Mouse (Mus musculus) MEL (cell line): Measurements from ENCODE around the gene Dnaaf5. TPM values are rescaled to one million over a fixed set of nuclear protein-coding genes. Genes with fewer than 3 reads are reported as not detected.

Experiments used
- DNase-seq: peaks from one replicate; pipeline ENCODE4 v3.0.0; 2011; ENCODE audit warnings: low read depth, low spot score
- H3K27ac ChIP-seq: 2 replicates; pipeline ENCODE4 v1.5.1; 2012; ENCODE audit warnings: low read depth, mild to moderate bottlenecking, control low read depth, low read length, moderate library complexity; ENCODE audit not compliant: control insufficient read depth
- H3K27me3 ChIP-seq, 2 experiments: fragments of 150-350 bp in 1 of 2; sonication (generic) in 1 of 2; 2 replicates each; pipeline ENCODE4 v1.6.1; 2012; ENCODE audit warnings: low read length in 2 of 2, mild to moderate bottlenecking in 2 of 2, improper control_type of control experiment in 1 of 2, moderate library complexity in 1 of 2; ENCODE audit not compliant: insufficient read depth in 2 of 2, control insufficient read depth in 1 of 2
- H3K36me3 ChIP-seq, 2 experiments: 2 replicates each; pipeline ENCODE4 v1.6.1; 2012 to 2014; ENCODE audit warnings: low read length in 2 of 2, improper control_type of control experiment in 1 of 2, inconsistent platforms in 1 of 2, mild to moderate bottlenecking in 1 of 2; ENCODE audit not compliant: insufficient read depth in 2 of 2, control insufficient read depth in 1 of 2
- H3K4me1 ChIP-seq, 2 experiments: fragments of 150-350 bp in 1 of 2; sonication (generic) in 1 of 2; 2 replicates each; pipeline ENCODE4 v1.6.1; 2012; ENCODE audit warnings: low read length in 2 of 2, improper control_type of control experiment in 1 of 2, mild to moderate bottlenecking in 1 of 2; ENCODE audit not compliant: insufficient read depth in 2 of 2, control insufficient read depth in 1 of 2
- H3K4me3 ChIP-seq, 2 experiments: fragments of 150-350 bp in 1 of 2; sonication (generic) in 1 of 2; 2 replicates each; pipeline ENCODE4 v1.5.1; 2012; ENCODE audit warnings: low read depth in 2 of 2, low read length in 2 of 2, mild to moderate bottlenecking in 2 of 2, moderate library complexity in 2 of 2, control low read depth in 1 of 2, improper control_type of control experiment in 1 of 2; ENCODE audit not compliant: control insufficient read depth in 1 of 2, insufficient read depth in 1 of 2
- H3K79me2 ChIP-seq: 2 replicates; pipeline ENCODE4 v1.6.1; 2012; ENCODE audit warnings: mild to moderate bottlenecking, low read length, moderate library complexity; ENCODE audit not compliant: control insufficient read depth, poor library complexity, insufficient read depth
- H3K9ac ChIP-seq: 2 replicates; pipeline ENCODE4 v1.6.1; 2012; ENCODE audit warnings: low read depth, mild to moderate bottlenecking, control low read depth, low read length, moderate library complexity; ENCODE audit not compliant: control insufficient read depth, poor library complexity, severe bottlenecking
- H3K9me3 ChIP-seq: fragments of 150-350 bp; sonication (generic); replicated peaks from 2 replicates; pipeline ENCODE4 v1.6.1; 2012; ENCODE audit warnings: mild to moderate bottlenecking, low read length, improper control_type of control experiment, moderate library complexity; ENCODE audit not compliant: insufficient read depth
- BHLHE40 ChIP-seq: IDR thresholded peaks from 2 replicates; pipeline ENCODE4 v1.6.1; 2012; ENCODE audit warnings: low read depth, mild to moderate bottlenecking, inconsistent platforms, low read length, improper control_type of control experiment, borderline replicate concordance
- CHD1 ChIP-seq: IDR thresholded peaks from 2 replicates; pipeline ENCODE4 v1.6.1; 2012; ENCODE audit warnings: low read depth, mild to moderate bottlenecking, inconsistent platforms, low read length, improper control_type of control experiment
- CHD2 ChIP-seq: IDR thresholded peaks from 2 replicates; pipeline ENCODE4 v1.6.1; 2011; ENCODE audit warnings: low read length, improper control_type of control experiment
- E2F4 ChIP-seq: IDR thresholded peaks from 2 replicates; pipeline ENCODE4 v1.6.1; 2011; ENCODE audit warnings: low read depth, low read length, improper control_type of control experiment, borderline replicate concordance
- EP300 ChIP-seq, 2 experiments: IDR thresholded peaks; 2 replicates each; pipeline ENCODE4 v1.6.1; 2011; ENCODE audit warnings: improper control_type of control experiment in 2 of 2, low read length in 2 of 2, low read depth in 1 of 2, mild to moderate bottlenecking in 1 of 2
- GABPA ChIP-seq: IDR thresholded peaks from 2 replicates; pipeline ENCODE4 v1.6.1; 2012; ENCODE audit warnings: low read depth, mild to moderate bottlenecking, inconsistent platforms, low read length, improper control_type of control experiment, moderate library complexity
- MAX ChIP-seq: IDR thresholded peaks from 2 replicates; pipeline ENCODE4 v1.6.1; 2011; ENCODE audit warnings: low read length, improper control_type of control experiment
- MEF2A ChIP-seq: IDR thresholded peaks from 2 replicates; pipeline ENCODE4 v1.6.1; 2014; ENCODE audit warnings: low read depth, mild to moderate bottlenecking, inconsistent platforms, low read length, improper control_type of control experiment; ENCODE audit not compliant: poor library complexity, insufficient replicate concordance, severe bottlenecking; ENCODE audit errors: extremely low read depth
- MXI1 ChIP-seq: IDR thresholded peaks from 2 replicates; pipeline ENCODE4 v1.6.1; 2011; ENCODE audit warnings: mild to moderate bottlenecking, low read depth, low read length, improper control_type of control experiment
- MYC ChIP-seq: IDR thresholded peaks from 2 replicates; pipeline ENCODE4 v1.6.1; 2011; ENCODE audit warnings: low read depth, mild to moderate bottlenecking, low read length, improper control_type of control experiment, moderate library complexity
- SIN3A ChIP-seq: IDR thresholded peaks from 2 replicates; pipeline ENCODE4 v1.6.1; 2012; ENCODE audit warnings: low read length, improper control_type of control experiment, inconsistent platforms
- TAL1 ChIP-seq: IDR thresholded peaks from 2 replicates; pipeline ENCODE4 v1.6.1; 2012; ENCODE audit warnings: mild to moderate bottlenecking, inconsistent platforms, low read length, moderate library complexity, mixed read lengths
- TBP ChIP-seq: IDR thresholded peaks from 2 replicates; pipeline ENCODE4 v1.8.0; 2011; ENCODE audit warnings: low read depth, low read length, improper control_type of control experiment
- USF1 ChIP-seq: IDR thresholded peaks from 2 replicates; pipeline ENCODE4 v1.6.1; 2014; ENCODE audit warnings: low read depth, mild to moderate bottlenecking, inconsistent platforms, low read length, improper control_type of control experiment, moderate library complexity
- USF2 ChIP-seq, 2 experiments: IDR thresholded peaks; 2 replicates each; pipeline ENCODE4 v1.6.1; 2011 to 2012; ENCODE audit warnings: improper control_type of control experiment in 2 of 2, low read length in 2 of 2, borderline replicate concordance in 1 of 2, inconsistent platforms in 1 of 2, low read depth in 1 of 2, mild to moderate bottlenecking in 1 of 2; ENCODE audit not compliant: insufficient read depth in 1 of 2
- ZC3H11A ChIP-seq: IDR thresholded peaks from 2 replicates; pipeline ENCODE4 v1.6.1; 2012; ENCODE audit warnings: low read depth, mild to moderate bottlenecking, inconsistent platforms, low read length, improper control_type of control experiment
- ZKSCAN1 ChIP-seq: IDR thresholded peaks from 2 replicates; pipeline ENCODE4 v1.6.1; 2012; ENCODE audit warnings: low read depth, mild to moderate bottlenecking, inconsistent platforms, low read length, improper control_type of control experiment, moderate library complexity
- ZNF384 ChIP-seq: IDR thresholded peaks from 2 replicates; pipeline ENCODE4 v1.6.1; 2012; ENCODE audit warnings: low read depth, mild to moderate bottlenecking, inconsistent platforms, low read length, improper control_type of control experiment
- polyA plus RNA-seq, 2 experiments: library from polyadenylated mRNA; stranded (reverse) in 1 of 2; unstranded in 1 of 2; fragments of >175 nt in 1 of 2; fragments of >200 nt in 1 of 2; gene quantifications; 2 replicates each; pipeline versions ENCODE4 v1.2.1 to v1.2.4; 2012; ENCODE audit warnings: low replicate concordance in 2 of 2, low read depth in 1 of 2; ENCODE audit not compliant: insufficient read length in 2 of 2, insufficient read depth in 1 of 2, missing spikeins in 1 of 2
- total RNA-seq: library from RNA; depleted of rRNA; stranded (reverse); fragments of 300-350 nt; gene quantifications from 2 replicates; pipeline ENCODE4 v1.2.3, GENCODE M21; 2012

The Dnaaf5 gene
- total and polyA plus RNA-seq, 3 experiments: 20.1 to 35.4 TPM; not detected in 1

DNA sequence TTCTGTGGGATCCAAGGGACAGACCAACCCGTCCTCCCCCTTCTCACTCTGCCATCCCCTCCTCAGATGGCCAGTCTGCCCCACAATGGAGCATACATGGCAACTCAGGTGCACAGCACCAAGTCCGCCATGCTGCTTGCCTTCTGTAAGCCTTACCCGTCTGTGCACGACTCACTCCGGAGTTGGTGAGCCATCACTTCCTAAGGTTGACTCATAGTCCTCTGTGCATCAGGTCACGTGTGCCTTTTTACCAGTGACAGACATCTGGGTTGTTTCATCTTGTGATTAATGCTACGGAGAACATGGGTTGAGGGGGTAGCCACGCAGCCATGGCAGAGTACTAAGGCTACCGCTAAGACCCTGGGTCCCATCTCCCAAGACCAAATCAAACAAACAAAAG, 9.4 kb upstream of the Dnaaf5 start:
- H3K27me3 ChIP-seq: no peaks in the 10 kb centered on the region; a peak in 1 of 4 replicates
- no peak overlapping the region for H3K4me3 ChIP-seq
- no peak overlapping the region for H3K27ac ChIP-seq
- no peak for DNase-seq
- no peaks in the 10 kb centered on the region for H3K9me3 ChIP-seq
- no peaks in the 10 kb centered on the region for H3K36me3 ChIP-seq
- H3K4me1 ChIP-seq: no peaks in the 10 kb centered on the region
- no peak overlapping the region for H3K9ac ChIP-seq
- H3K79me2 ChIP-seq: no peaks in the 10 kb centered on the region
- TF ChIP-seq USF1 (no peak), ZKSCAN1 (no peak)
- TF ChIP-seq, all 39 proteins: peak for 0

DNA sequence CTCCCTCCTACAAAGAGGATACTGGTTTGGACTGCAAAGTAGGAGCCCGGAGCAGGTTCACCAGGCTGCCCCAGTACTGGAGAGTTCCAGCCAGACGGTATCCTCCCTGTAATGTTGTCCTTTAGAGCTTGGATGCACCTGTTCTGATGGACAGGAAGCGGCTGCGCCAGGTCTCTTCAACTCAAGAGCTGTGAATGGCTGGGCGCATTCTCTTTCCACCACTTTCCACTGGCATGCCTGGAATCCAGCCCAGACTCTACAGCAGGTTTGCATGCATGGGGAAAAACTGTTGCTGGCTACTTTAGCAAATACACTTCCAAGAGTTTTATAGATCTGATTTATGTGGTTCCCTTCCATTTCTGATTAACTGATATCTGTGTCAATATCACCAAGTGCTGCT, 8.7 kb upstream of the Dnaaf5 start:
- Histone ChIP-seq H3K4me3 (no peak overlapping the region), H3K36me3 (no peaks in the 10 kb centered on the region), H3K27ac (no peak overlapping the region), H3K27me3 (no peaks in the 10 kb centered on the region; a peak in 1 of 4 replicates), H3K4me1 (no peaks in the 10 kb centered on the region), H3K9me3 (no peaks in the 10 kb centered on the region), H3K9ac (no peak overlapping the region), H3K79me2 (no peaks in the 10 kb centered on the region)
- TF ChIP-seq MXI1 (no peak), CHD2 (no peak), TAL1 (no peak), MYC (no peak), ZNF384 (no peak), TBP (no peak), GABPA (no peak), SIN3A (no peak), CHD1 (no peak), USF2 (IDR thresholded peaks at IDR 0.05; ENCODE audit: borderline replicate concordance in 1 of 2, insufficient read depth in 1 of 2, low read depth in 1 of 2, low read length in 2 of 2) (no peak), MEF2A (no peak)
- no peak for DNase-seq

DNA sequence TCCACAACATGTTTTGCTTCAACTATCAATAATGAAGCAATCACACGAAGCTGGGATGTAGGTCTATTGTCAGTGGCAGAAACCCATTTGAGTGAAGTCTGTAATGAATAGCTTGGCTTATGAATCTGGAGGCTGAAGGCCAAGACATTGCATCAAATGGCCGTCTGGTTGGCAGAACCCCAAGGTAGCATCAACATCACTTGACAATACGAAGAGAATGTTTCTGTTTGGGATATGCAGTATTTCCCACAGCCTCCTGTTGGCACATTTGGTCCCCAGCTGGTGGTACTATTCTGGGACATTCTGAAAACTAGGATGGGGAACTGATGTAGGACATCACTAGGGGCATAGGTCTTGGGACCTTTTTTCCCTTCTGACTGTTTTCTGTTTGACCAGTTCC, 6.1 kb upstream of the Dnaaf5 start:
- no peak for DNase-seq
- peaks cover 0 to 1% of the 10 kb centered on the region in 2 experiments; a peak in 1 of 4 replicates for H3K36me3 ChIP-seq
- H3K27me3 ChIP-seq: no peaks in the 10 kb centered on the region; a peak in 1 of 4 replicates
- no peak overlapping the region for H3K4me3 ChIP-seq
- no peak overlapping the region for H3K27ac ChIP-seq
- H3K79me2 ChIP-seq: no peaks in the 10 kb centered on the region
- TF ChIP-seq EP300 (IDR thresholded peaks at IDR 0.05; ENCODE audit: low read depth in 1 of 2, low read length in 2 of 2) (no peak), MAX (no peak), USF2 (IDR thresholded peaks at IDR 0.05; ENCODE audit: borderline replicate concordance in 1 of 2, insufficient read depth in 1 of 2, low read depth in 1 of 2, low read length in 2 of 2) (no peak), ZKSCAN1 (no peak), ZC3H11A (no peak), E2F4 (no peak), BHLHE40 (no peak)
- peaks cover 0 to 2% of the 10 kb centered on the region in 2 experiments; a peak in 1 of 4 replicates for H3K4me1 ChIP-seq
- no peaks in the 10 kb centered on the region for H3K9me3 ChIP-seq
- H3K9ac ChIP-seq: no peak overlapping the region
